Mouse (Mus musculus) large intestine, adult 2 months (tissue): ENCODE results near the gene Dnaja2. TPM values are rescaled to one million over a fixed set of nuclear protein-coding genes. Genes with fewer than 3 reads are reported as not detected.

Experiments
- DNase-seq: peaks from one replicate; pipeline ENCODE4 v3.0.0-alpha.2; 2012; ENCODE audit warnings: low read depth, low spot score
- WGBS: fragments of 180-500 bp; shearing (Covaris S2); methylation state at CpG from one replicate; pipeline ENCODE4 v1.1.7; 2018; 5-methylcytosine and 5-hydroxymethylcytosine counted together
- polyA plus RNA-seq: library from polyadenylated mRNA; depleted of rRNA; stranded (reverse); fragments of >200 nt; gene quantifications from 2 replicates; pipeline ENCODE4 v1.2.3, GENCODE M21; 2012; rRNA removed

Gene Dnaja2
- polyA plus RNA-seq, 1 experiment, result 14.9 TPM

DNA sequence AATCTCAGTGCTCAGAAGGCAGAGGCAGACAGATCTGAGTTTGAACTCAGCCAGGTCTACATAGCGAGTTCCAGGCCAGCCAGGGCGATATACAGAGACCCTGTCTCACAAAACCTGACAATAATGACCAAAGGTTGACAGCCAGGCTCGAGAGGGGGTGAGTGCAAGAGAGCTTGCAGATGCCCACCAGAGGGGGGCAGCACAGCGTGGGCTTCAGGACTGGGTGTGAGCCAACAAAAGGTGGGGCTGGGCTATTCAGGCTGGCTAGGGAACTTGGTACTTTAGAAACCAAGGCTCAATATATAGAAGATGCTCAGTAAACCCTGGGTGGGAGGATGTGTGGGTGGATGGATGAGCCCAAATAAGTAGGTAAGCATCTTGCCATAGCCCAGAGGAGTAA lies 46.5 kb downstream of the Dnaja2 start:
- WGBS, result 71% methylated on average over 4 of the region's 4 CpGs
- no peak for DNase-seq

DNA sequence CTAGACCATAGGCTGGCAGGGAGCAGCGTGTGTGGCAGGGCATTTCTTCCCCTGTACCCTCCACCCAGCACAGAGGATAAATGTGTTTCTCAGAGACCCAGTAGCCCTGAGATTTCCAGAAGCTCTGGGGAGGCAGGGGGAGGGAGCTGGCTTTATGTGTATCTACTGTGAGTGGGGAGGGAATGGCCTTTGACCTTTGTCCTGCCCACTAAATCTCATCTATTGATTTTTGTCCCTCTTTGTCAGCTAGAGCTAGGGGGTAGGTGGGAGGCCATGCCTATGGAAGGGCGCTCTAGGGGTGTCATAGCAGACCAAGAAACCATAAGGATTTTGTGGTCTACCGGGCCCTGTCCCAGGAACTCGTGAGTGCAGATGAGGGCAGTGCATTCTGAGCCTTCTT lies 48.5 kb downstream of the Dnaja2 start:
- DNase-seq, result no peak
- 78% methylated on average over 4 of the region's 4 CpGs for WGBS

DNA sequence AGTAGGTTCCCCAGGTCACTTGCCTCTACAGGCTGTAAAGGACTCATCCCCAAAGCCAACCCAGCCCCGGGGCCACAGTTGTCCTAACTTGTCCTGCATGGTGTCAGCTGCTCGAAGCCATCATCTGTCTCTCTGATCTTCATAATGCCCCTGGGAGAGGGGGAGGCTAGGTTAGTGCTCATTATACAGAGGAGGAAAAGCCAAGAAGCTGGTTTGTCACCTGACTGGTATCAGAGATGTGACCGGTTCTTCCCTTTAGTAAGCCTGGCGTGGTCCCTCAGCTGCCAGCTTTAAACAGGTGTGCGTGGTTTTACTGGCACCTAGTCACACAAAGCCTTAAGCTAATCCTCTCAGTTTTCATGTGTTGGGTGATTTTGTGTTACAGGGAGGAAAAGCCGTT lies 50.4 kb downstream of the Dnaja2 start:
- no peak for DNase-seq
- 81% methylated on average over 6 of the region's 6 CpGs for WGBS

DNA sequence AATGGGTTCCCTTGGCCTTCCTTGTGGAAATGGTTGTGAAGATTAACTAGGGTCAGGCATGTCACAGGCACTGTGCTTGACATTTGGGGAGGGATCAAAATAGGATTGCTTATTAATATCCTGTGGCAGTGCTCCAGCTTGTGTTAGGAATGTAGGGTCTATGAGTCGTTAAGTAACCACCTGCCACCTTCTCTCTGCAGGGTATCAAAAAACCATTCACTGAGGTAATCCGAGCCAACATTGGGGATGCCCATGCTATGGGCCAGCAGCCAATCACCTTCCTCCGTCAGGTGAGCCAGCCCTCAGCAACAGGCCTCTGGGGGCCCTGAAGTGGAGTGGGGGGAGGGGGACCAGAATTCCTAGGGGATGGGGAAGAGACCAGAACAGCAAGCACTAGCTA lies 52.1 kb downstream of the Dnaja2 start:
- 72% methylated on average over 3 of the region's 3 CpGs for WGBS
- DNase-seq, result no peak

DNA sequence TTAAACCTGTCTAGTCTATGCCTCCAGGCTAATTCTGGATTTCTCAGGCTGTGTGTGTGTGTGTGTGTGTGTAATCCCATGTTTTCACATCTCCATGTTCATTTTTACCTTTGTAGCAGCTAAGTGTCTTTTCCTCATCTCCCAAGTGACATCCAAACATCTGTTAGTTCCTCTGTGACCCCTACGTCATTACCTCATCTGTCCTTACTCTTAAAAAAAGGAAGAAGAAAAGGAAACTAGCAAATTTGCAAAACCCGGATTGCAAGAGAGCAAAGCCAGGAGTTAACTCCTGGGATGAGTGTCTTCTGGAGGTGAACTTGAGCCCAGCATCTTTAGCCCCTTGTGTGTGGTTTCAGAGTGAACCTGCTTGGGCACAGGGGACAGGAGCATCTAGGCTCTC lies 52.8 kb downstream of the Dnaja2 start:
- 80% methylated on average over 2 of the region's 2 CpGs for whole genome bisulfite sequencing

DNA sequence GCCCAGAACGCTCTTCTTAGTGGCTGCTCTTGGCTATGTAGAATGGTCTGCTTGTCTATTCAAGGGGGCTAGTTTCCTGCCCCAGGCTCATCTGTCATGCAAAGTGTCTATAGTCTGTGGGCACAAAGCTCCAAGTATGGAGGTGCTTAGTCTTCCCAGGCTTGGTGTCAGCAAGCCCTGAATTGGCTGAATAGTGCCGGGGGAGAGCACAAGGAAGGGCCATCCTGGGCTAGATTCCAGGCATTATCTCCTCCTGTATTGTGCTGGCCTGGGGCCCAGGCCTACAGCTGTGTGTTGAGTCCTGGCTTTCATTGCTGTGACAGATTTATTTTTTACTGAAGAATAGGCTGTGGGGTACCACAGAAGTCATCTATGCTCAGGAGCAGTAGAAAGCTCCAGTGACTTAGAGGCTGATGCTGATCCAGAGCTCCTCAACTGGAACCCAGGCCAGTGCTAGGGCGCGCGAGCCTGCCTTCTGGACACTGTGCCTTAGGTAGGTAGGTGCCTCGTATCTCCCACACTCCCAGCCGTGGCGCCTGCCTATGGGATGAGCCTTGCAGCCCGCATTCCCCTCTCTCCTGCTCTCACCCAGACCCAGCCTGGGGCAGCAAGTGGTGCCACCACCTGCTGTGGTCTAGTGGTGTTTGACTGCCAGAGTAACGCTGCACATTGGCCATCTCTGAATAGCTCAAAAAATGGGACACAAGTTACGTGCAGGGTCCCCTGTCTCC lies 54.0 kb downstream of the Dnaja2 start:
- no peak for DNase-seq
- WGBS, result 79% methylated on average over 11 of the region's 11 CpGs

More for the DNA sequence above, 52.8 kb downstream of the Dnaja2 start:
- DNase-seq, result no peak

DNA sequence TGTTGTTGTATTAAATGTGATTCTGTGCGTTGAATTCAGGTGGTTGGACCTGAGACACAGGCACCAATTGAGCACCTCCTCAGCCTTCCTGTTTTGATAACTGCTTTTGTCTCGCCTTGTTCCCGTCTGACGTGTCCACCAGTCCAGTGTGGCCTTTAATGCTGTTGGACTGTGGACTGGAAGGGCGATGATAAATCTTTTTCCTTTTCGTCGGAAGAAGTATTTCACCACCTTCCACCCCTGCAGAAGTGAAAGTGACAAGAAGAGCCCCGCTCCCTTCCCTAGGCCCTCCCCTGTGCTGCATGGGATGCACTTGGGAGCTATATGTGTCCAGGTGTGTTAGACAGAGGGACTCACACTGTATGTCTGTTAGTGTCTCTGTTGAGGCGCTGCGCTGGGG lies 54.7 kb downstream of the Dnaja2 start:
- WGBS, result 82% methylated on average over 10 of the region's 10 CpGs
- no peak for DNase-seq

DNA sequence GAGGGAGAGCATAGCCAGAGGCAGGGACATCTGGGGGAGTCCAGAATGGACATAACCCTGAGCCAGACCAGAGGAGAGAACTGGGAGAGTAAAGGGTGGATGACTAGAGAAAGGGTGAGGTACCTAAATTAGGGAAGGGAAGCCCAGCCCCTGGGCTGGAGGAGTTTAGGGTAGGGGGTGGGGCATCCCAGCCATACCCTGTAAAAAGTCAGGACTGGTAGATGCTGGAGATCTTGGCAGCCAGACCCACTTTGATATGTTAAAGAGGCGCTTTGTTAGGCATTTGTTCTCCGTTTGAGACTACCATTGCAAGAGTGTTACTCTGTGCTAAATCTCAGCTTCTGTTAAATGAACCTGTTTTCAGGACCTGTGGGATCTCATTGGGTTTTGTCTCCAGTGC lies 56.6 kb downstream of the Dnaja2 start:
- no peak for DNase-seq
- WGBS, result 66% methylated on average over 2 of the region's 2 CpGs

DNA sequence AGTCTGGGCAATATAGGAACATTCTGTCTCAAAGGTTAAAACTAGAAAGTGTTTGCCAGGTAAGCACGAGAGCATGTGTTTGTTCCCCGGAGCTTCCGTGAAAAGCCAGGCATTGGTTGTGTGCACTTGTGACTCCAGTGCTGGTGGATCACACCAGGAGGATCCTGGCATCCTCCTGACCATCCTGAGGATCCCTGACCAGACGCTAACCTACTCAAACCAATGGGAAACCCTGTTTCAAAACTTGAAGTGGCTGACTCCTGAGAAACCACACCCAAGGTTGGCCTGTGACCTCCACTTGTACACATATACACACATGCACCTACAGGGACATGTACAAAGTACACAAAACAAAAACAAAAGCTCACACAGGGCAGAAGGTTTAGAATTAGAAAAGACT lies 58.4 kb downstream of the Dnaja2 start:
- WGBS, result 27% methylated on average over 4 of the region's 4 CpGs
- DNase-seq, result peak; percentile 50

DNA sequence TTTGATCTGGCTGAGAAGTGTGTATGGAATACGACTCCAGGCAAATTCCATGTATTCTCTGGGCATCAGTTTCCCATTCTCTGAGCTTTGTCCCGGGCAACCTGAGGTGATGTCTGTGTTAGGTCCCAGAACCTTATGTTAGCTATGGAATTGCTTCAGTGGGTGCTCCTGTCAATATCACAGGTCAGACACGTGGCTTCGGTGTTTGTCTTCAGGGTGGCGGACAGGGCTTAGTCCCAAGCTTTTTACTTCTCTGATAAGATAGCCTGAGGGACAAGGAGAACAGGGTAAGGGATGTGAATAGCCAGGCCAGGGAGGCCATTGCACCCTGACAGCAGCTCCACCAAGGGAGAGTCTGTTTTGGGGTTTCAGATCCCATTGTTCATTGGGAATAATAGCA lies 59.0 kb downstream of the Dnaja2 start:
- 35% methylated on average over 5 of the region's 5 CpGs for WGBS
- peak; percentile 64 for DNase-seq

DNA sequence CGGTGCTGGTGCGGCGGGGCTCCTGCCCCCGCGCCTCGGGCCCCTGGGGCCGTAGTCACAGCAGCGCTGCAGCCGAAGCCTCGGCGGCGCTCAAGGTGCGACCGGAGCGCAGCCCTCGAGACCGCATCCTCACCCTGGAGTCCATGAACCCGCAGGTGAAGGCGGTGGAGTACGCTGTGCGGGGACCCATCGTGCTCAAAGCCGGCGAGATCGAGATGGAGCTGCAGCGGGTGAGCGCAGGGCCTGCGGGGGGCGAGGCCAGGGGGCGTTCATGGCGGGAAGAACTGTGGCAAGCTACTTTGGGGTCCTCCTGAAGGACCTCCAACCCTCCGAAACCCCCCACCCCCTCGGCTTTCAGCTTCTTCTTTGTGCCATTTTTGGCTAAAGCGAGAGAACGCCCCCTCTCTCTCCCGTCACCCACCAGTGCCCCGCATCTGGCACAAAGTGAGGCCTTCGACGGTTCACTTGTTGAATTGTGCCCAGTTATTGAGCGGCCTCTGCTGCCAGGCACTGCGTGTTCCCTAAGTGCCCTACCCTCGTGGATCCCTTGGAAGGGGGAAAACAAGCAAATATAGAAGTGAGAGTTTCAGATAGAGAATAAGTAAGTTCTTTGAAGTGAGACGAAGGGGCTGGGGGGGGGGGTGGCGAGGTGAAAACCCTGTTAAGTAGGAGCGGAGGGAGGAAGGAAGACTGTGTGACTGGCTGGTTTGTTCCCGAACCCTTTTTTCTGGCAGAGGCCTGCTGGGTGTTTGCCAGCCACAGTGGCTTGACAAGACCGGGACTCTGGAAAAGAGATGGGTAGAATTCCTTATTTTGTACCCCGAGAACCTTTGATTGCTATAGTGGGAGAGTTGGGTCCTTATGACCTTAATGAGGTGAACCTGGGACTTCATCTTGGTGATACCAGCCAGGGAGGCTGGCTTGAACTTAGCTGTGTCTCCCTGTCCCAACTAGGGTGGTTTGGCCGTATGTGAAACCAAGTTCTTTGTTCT lies 61.9 kb downstream of the Dnaja2 start:
- 18% methylated on average over 49 of the region's 49 CpGs for WGBS
- no peak for DNase-seq

DNA sequence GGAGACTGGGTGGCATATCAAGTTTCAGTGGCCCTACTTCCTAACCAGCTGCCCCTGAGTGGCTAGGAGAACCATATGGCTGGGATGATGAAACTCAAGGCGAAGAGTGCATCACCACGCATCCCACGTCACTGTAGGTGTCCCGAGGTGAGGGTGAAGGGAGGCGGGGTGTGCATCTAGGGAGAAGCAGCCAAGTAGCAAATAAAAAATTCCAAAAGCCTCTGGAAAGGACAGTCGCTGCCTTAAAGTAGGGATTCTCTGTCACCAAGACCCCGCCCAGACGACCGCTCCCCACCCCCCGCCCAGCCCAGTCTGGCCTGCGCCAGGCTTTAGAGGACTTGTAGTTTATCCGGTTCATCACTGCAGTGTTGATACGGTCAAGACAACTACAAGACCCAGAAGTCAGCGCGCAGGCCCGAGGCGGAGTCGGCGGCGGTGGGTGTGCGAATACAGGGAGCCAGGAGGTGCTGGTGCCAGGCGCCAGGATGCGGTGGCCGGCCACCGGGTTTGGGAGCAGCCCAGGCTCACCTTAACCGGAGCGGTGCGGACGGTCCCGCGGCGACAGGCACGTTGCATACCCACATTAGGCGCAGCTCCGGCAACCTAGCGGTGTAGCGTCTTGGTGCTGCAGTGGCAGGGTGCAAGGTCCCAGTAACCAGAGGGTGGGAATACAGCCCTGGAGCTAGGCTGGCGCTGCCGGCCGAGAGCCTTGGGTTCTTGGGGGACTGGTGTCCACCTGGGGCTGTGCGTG lies 62.8 kb downstream of the Dnaja2 start, which contains the start of gene Gpt2:
Gpt2 (plus strand) TSS at position 452 of the 751 bp plus-strand sequence.
- under 1% methylated on average over 41 of the region's 41 CpGs for WGBS

DNA sequence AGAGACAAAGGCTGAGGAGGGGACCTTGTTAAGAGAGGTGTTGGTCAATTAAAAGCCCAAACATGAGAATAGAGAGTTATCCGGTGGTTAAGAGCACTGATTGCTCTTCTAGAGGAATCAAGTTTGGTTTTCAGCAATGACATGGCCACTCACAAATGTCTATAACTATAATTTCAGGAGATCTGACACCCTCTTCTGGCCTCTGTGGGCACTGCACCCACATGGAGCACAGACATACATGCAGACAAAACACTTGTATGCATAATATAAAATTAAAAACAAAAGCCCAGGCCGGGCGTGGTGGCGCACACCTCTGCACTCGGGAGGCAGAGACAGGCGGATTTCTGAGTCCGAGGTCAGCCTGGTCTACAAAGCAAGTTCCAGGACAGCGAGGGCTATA lies 65.6 kb downstream of the Dnaja2 start:
- DNase-seq, result no peak
- 96% methylated on average over 8 of the region's 8 CpGs for WGBS

More for the DNA sequence above, 62.8 kb downstream of the Dnaja2 start, which contains the start of gene Gpt2:
- peak; percentile 81 for DNase-seq

DNA sequence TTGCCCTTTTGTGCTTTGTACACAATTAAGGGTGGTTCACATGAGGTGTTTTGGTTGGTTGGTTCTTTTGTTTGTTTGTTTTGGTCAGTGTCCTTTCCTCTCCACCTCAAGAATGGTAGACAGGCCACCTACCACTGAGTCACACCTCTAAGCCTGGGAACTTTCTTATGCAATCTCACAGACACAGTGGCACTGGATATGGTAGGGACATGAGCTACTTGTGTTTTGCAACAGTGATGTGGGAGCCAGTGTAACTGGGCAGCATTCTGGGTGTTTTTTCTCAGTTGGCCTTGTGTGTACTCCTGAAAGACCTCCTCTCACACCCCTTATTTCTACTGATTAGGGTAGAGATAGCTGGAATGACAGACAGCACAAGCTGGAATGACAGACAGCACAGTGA lies 66.5 kb downstream of the Dnaja2 start:
- no peak for DNase-seq

DNA sequence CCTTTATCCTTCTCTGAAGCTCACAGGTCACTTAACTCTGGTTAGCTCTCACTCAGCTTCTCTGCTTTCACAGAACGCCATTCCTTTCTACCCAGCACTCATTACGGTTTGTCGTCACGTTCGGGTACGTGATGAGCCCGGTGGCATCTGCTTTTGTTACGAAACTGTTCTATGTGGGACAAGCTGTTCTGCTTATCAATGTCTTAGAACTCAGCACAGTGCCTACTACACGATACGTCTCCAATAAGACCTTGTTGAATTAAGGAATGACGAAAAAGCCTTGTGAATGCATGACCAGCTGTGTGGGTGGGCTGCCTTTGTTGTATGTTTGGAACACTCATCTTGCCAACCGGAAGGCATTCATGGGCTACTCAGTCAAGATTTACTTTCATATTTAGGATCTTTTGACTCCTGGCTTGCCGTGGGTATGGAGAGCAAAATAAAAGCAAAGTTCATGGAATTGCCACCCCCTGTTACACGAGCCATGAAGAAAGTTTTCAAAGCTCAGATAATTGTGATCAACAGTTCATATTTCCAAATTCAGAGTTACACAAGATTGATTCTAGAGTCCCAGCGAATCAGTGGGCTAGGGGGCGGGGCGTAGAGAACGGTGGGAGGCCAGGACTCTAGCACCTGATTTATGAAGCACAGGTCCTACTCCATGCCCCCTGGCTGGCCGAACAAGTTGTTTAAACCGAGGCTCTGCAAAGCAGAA lies 67.1 kb downstream of the Dnaja2 start:
- DNase-seq, result no peak
- 75% methylated on average over 20 of the region's 20 CpGs for WGBS

Other genes with a start within 250 kb of the Dnaja2 start
- gene Mylk3, start 169.0 kb downstream of the Dnaja2 start, polyA plus RNA-seq, result 0.05 and 0.10 TPM in 2 replicates
- 2.4 and 2.6 TPM in 2 replicates for gene 4921524J17Rik, start 122.5 kb downstream of the Dnaja2 start, polyA plus RNA-seq
- 4.7 and 4.9 TPM in 2 replicates for gene Gpt2, start 62.8 kb downstream of the Dnaja2 start, polyA plus RNA-seq
- gene Neto2, start 145.6 kb upstream of the Dnaja2 start, polyA plus RNA-seq, result 0.34 and 0.35 TPM in 2 replicates